Mouse (Mus musculus) heart, adult 2 months (tissue): ENCODE results near the gene Morn3. TPM values are rescaled to one million over a fixed set of nuclear protein-coding genes. Genes with fewer than 3 reads are reported as not detected.

Source experiments
- DNase-seq, 2 experiments: peaks; one replicate each; pipeline ENCODE4 v3.0.0; 2021
- H3K27ac ChIP-seq: fragments of 200-600 bp; 2 replicates; pipeline ENCODE4 v1.8.1; 2022
- H3K27me3 ChIP-seq: fragments of 200-500 bp; 2 replicates; pipeline ENCODE4 v1.6.1; 2012; ENCODE audit warnings: mild to moderate bottlenecking, low read length, inconsistent platforms, mixed read lengths; ENCODE audit not compliant: control insufficient read depth, insufficient read depth
- H3K36me3 ChIP-seq: fragments of 200-500 bp; 2 replicates; pipeline ENCODE4 v1.6.1; 2012; ENCODE audit warnings: low read length, inconsistent platforms; ENCODE audit not compliant: control insufficient read depth, insufficient read depth
- H3K4me1 ChIP-seq: fragments of 200-500 bp; 2 replicates; pipeline ENCODE4 v1.6.1; 2011; ENCODE audit warnings: low read length; ENCODE audit not compliant: control insufficient read depth, insufficient read depth
- H3K4me3 ChIP-seq: fragments of 200-600 bp; 2 replicates; pipeline ENCODE4 v1.8.1; 2022
- H3K79me2 ChIP-seq: fragments of 200-500 bp; replicated peaks from 2 replicates; pipeline ENCODE4 v1.6.1; 2012; ENCODE audit warnings: mild to moderate bottlenecking, inconsistent platforms, low read length, moderate library complexity, mixed read lengths; ENCODE audit not compliant: control insufficient read depth, insufficient read depth
- H3K9ac ChIP-seq: fragments of 200-500 bp; 2 replicates; pipeline ENCODE4 v1.6.1; 2012; ENCODE audit warnings: low read depth, mild to moderate bottlenecking, control low read depth, inconsistent platforms, low read length, mixed read lengths
- CTCF ChIP-seq: fragments of 200-600 bp; IDR thresholded peaks from 2 replicates; pipeline ENCODE4 v1.8.1; 2022; ENCODE audit warnings: antibody characterized with exemption, mild to moderate bottlenecking, moderate library complexity
- EP300 ChIP-seq: fragments of 200-500 bp; IDR thresholded peaks from 2 replicates; pipeline ENCODE4 v1.6.1; 2011; ENCODE audit warnings: low read depth, low read length, control low read depth; ENCODE audit not compliant: insufficient read depth
- POLR2A ChIP-seq: fragments of 200-500 bp; IDR thresholded peaks from 2 replicates; pipeline ENCODE4 v1.6.1; 2011; ENCODE audit warnings: mild to moderate bottlenecking, low read depth, low read length, control low read depth; ENCODE audit not compliant: insufficient read depth
- WGBS: fragments of 180-500 bp; shearing (Covaris S2); methylation state at CpG from one replicate; pipeline ENCODE4 v1.1.7; 2018; 5-methylcytosine and 5-hydroxymethylcytosine counted together
- intact Hi-C: fragments of 180-260 bp; cut with DNase I; formaldehyde crosslinking; loops from one replicate; pipeline ENCODE4 v1.15.1; 2025
- polyA plus RNA-seq: library from polyadenylated mRNA; depleted of rRNA; stranded (reverse); fragments of >200 nt; gene quantifications from 2 replicates; pipeline ENCODE4 v1.2.3, GENCODE M21; 2012
- total RNA-seq, 2 experiments: library from RNA; stranded (reverse); gene quantifications; 2 replicates each; pipeline ENCODE4 v1.2.3; 2021

The Morn3 gene
- total and polyA plus RNA-seq, 3 experiments, result not detected

DNA sequence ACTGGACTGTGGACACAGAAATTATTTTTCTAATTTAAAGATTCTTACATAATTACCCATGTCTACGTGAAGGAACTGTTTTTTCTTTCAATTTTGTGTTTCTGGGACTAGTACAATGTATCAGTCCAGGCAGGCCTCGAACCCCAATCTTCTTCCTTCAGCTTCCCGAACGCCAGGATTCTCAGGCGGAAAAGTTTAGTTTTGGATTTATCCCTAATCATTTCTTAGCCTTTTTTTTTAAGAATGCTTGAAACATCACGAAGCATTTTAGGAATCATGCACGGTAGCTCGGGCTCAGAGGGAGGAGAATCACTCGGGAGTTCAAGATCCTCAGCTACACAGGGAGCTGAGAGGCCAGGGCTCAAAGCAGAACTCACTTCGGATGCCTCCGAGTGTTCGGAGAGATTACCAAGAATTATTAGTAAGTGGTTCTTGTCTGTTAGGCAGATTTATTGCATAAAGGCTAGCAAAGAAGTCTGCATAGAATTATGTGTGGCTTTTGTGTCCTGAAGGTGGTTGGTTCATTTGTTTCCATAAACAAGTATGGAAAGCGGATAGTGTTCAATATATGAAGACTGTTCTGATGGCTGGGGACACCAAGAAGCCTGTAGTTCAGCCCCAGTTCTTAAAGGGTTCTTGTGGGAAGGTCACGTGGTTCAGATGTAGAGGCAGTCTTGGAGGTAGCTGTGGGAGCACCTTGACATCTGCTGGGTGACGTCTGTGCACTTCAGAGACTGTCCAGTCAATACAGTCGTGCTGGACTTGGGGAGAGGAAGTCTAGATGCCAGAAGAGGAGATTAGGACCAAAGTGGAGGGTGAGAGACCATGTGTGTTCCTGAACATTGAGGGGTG lies 11.7 kb upstream of the Morn3 start:
- DNase-seq, result peak in 1 of 2 experiments; percentile 26
- intact Hi-C loops, result loop anchor here (10.0 kb wide), 1 partner anchor 244 kb away; no protein-coding TSS in a partner anchor
- WGBS, result 31% methylated on average over 16 of the region's 16 CpGs
- no peak for TF ChIP-seq CTCF
- TF ChIP-seq POLR2A, result no peak
- TF ChIP-seq EP300, result no peak
- Histone ChIP-seq H3K27me3 (no peaks in the 10 kb centered on the region), H3K27ac (peak overlapping the region; percentile 84), H3K36me3 (no peaks in the 10 kb centered on the region), H3K4me3 (peak overlapping the region; percentile 60), H3K4me1 (no peaks in the 10 kb centered on the region), H3K9ac (peak overlapping the region; percentile 6; the same call in 1 of the 2 replicates), H3K79me2 (no peaks in the 10 kb centered on the region)

DNA sequence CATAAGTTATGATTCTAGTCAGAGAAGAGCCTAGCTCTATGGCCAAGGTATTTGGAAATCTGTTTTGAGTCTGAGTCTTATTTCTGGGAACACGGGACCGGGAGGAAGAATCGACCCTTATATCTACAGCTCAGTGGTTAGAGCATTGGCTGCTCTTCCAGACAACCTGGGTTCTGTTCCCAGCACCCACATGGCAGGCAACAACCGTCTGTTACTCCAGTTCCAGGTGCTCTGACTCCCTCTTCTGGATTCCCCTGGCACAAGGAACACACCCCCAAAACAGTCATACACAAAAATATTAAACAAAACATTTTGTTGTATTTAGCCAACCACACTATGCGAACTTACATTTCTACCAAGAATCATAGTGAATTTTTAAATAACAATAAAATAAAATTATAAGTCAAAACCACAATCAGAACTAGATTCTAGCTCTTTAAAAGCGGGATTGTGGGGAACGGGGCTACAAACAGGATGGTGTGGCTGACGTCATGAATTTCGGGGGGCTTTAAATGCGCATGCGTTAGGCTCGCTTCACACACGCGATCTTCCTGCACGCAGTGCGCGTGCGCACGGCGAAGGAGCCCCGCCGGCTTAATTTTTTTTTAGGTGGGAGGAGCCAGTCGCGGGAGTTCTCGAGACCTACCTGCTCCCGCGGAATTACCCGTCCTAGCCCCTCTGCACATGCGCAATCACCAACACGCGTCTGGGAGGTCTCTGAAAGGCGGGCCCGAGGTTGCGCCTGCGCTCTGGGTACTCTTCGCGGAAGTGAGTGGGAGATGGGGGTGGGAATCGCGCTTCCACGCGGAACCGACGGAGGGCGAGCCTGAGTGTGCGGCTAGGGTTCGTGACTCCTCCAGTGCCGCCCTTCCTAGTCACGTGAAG lies 10.8 kb upstream of the Morn3 start:
- Histone ChIP-seq H3K27me3 (no peaks in the 10 kb centered on the region), H3K27ac (peak overlapping the region; percentile 84), H3K4me3 (peak overlapping the region; percentile 60), H3K9ac (no peak overlapping the region; the same call in 1 of the 2 replicates), H3K4me1 (no peaks in the 10 kb centered on the region), H3K36me3 (no peaks in the 10 kb centered on the region), H3K79me2 (no peaks in the 10 kb centered on the region)
- WGBS, result 7% methylated on average over 48 of the region's 48 CpGs
- TF ChIP-seq POLR2A (peak; percentile 94), EP300 (peak; percentile 83), CTCF (peak; percentile 65)
- peak; percentile 96 to 100 for DNase-seq
- intact Hi-C loops, result loop anchor here (10.0 kb wide), 1 partner anchor 243 kb away; no protein-coding TSS in a partner anchor

DNA sequence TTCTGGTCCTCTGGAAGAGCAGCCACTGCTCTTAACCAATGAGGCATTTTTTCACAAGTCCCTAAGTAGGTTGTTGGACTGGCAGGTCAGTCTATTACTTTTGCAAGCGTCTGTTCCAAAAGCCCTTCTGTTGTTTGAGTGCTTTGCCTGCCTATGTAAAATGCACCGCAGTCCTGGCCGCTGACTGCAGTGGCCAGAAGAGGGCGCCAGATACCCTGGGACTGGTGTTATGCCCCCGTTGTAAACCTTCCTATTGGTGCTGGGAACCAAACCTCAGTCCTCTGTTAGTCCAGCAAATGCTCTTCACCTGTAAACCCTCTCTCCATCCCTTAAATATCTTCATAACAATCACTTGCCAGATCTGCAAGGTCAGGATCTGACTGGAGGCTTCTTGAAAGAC lies 4.9 kb upstream of the Morn3 start:
- no peaks in the 10 kb centered on the region for H3K36me3 ChIP-seq
- no peaks in the 10 kb centered on the region for H3K79me2 ChIP-seq
- TF ChIP-seq POLR2A, result no peak
- TF ChIP-seq CTCF, result peak; percentile 41
- H3K4me3 ChIP-seq, result no peak overlapping the region
- H3K27me3 ChIP-seq, result no peaks in the 10 kb centered on the region
- WGBS, result 81% methylated on average over 5 of the region's 5 CpGs
- peak in 1 of 2 experiments; percentile 14 for DNase-seq
- H3K9ac ChIP-seq, result no peak overlapping the region
- intact Hi-C loops, result loop anchor here (10.0 kb wide), 1 partner anchor 237 kb away; no protein-coding TSS in a partner anchor
- H3K4me1 ChIP-seq, result no peaks in the 10 kb centered on the region; the same call in 1 of the 2 replicates
- H3K27ac ChIP-seq, result no peak overlapping the region

DNA sequence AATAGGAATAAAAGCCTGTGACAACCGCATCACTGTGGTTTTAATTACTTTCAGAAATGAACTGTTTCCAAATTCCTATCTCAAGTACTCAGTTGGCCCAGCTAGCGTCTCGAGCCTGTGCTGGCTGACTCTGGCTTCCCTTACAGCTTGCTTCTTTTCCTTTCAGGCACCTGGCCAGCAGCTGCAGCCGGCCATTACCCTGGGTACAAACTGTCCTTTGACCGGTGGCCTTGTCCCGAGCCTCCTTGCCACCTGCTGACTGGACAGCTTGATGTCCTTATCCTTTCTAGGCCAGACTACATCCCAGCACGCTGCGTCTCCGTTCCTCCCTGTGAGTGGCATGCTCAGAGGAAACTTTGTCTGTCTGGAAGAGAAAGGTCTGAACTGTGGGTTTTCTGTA lies 4.1 kb upstream of the Morn3 start:
- Histone ChIP-seq H3K79me2 (no peaks in the 10 kb centered on the region), H3K9ac (no peak overlapping the region), H3K4me1 (no peaks in the 10 kb centered on the region; the same call in 1 of the 2 replicates), H3K36me3 (no peaks in the 10 kb centered on the region), H3K27me3 (no peaks in the 10 kb centered on the region), H3K27ac (no peak overlapping the region), H3K4me3 (no peak overlapping the region)
- TF ChIP-seq POLR2A, result no peak
- 0 out of 2 replicates have a peak, but pooled peaks have one; percentile 14 for TF ChIP-seq EP300
- peak in 1 of 2 experiments; percentile 19 for DNase-seq
- whole genome bisulfite sequencing, result 33% methylated on average over 9 of the region's 9 CpGs
- intact Hi-C loops, result loop anchor here (10.0 kb wide), 1 partner anchor 236 kb away; no protein-coding TSS in a partner anchor

DNA sequence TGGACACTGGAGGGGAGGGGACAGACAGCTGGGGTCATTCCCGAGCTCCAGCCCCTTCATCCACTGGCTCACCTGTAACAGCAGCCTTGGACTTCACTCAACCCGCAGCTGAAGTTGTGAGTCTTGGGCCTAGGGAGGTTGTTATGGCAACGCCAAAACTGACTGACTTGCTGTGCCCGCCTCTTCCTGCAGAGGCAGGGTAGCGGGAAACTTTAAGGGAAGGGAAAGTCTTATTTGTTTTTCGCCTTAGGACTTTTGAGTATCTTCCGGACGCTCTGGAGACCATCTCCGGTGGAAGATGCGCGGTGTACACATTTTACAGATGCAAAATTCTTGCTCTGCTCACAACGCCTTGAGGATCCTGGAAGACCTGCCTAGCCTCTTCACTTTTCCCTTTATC lies 2.5 kb upstream of the Morn3 start:
- DNase-seq, result peak in 1 of 2 experiments; percentile 30
- H3K9ac ChIP-seq, result no peak overlapping the region
- no peak overlapping the region for H3K27ac ChIP-seq
- intact Hi-C loops, result loop anchor here (2.0 to 5.0 kb wide), 2 partner anchors 36 to 122 kb away; no protein-coding TSS in a partner anchor
- no peaks in the 10 kb centered on the region for H3K27me3 ChIP-seq
- no peaks in the 10 kb centered on the region; the same call in 1 of the 2 replicates for H3K4me1 ChIP-seq
- WGBS, result 22% methylated on average over 12 of the region's 12 CpGs
- no peaks in the 10 kb centered on the region for H3K79me2 ChIP-seq
- no peaks in the 10 kb centered on the region for H3K36me3 ChIP-seq
- no peak overlapping the region for H3K4me3 ChIP-seq
- TF ChIP-seq EP300 (no peak), CTCF (peak; percentile 18; the same call in 1 of the 2 replicates), POLR2A (no peak)
